Mouse (Mus musculus): ENCODE results near the gene Fbxo24. TPM values are rescaled to one million over a fixed set of nuclear protein-coding genes. Genes with fewer than 3 reads are reported as not detected.
A peak's percentile ranks its signal among the peaks of the same experiment; 100 is the strongest.

Gene Fbxo24
- polyA plus RNA-seq, 1 experiment from 2014 or later, result 0.12 TPM

- Histone ChIP-seq H3K27ac (replicated peaks) (peak overlapping the region; percentile 21; the same call in 1 of the 2 replicates), H3K9me3 (no peaks in the 10 kb centered on the region), H3K27me3 (replicated peaks) (no peaks in the 10 kb centered on the region), H3K4me1 (0 out of 2 replicates have a peak, but pooled peaks cover 7% of the 10 kb centered on the region), H3K9ac (no peak overlapping the region), H3K36me3 (peaks cover 68% of the 10 kb centered on the region), H3K4me3 (no peak overlapping the region), H3K4me2 (no peak overlapping the region)
- 29% methylated on average over 6 of the region's 6 CpGs for WGBS
- no peak for ATAC-seq (ENCODE audit: extremely low read depth, insufficient number of reproducible peaks, low FRiP score, low TSS enrichment)
Observed at GRCm38 (mm10) chr5:137656977-137657376, 28.2 kb upstream of the Fbxo24 start.

GRCm38 (mm10) chr5:137654746-137655145 lies 25.9 kb upstream of the Fbxo24 start:
- no peak overlapping the region for H3K9ac ChIP-seq
- no peaks in the 10 kb centered on the region for H3K9me3 ChIP-seq
- peaks cover 21% of the 10 kb centered on the region for H3K4me1 ChIP-seq
- no peak overlapping the region for H3K27ac ChIP-seq (replicated peaks)
- peaks cover 57% of the 10 kb centered on the region for H3K36me3 ChIP-seq
- no peak for ATAC-seq (ENCODE audit: extremely low read depth, insufficient number of reproducible peaks, low FRiP score, low TSS enrichment)
- H3K27me3 ChIP-seq (replicated peaks), result no peaks in the 10 kb centered on the region
- no peak overlapping the region for H3K4me2 ChIP-seq
- 57% methylated on average over 7 of the region's 7 CpGs for WGBS
- H3K4me3 ChIP-seq, result no peak overlapping the region

- Histone ChIP-seq H3K27me3 (replicated peaks) (no peaks in the 10 kb centered on the region), H3K9ac (no peak overlapping the region), H3K4me1 (peaks cover 32% of the 10 kb centered on the region), H3K4me3 (no peak overlapping the region), H3K4me2 (no peak overlapping the region), H3K27ac (replicated peaks) (no peak overlapping the region), H3K9me3 (no peaks in the 10 kb centered on the region), H3K36me3 (peaks cover 43% of the 10 kb centered on the region)
- WGBS, result 91% methylated on average over 10 of the region's 10 CpGs
- no peak for ATAC-seq (ENCODE audit: extremely low read depth, insufficient number of reproducible peaks, low FRiP score, low TSS enrichment)
Observed at GRCm38 (mm10) chr5:137653366-137653765, 24.6 kb upstream of the Fbxo24 start.

- Histone ChIP-seq H3K4me2 (no peak overlapping the region), H3K27me3 (replicated peaks) (no peaks in the 10 kb centered on the region), H3K9me3 (no peaks in the 10 kb centered on the region), H3K4me3 (no peak overlapping the region), H3K36me3 (peaks cover 37% of the 10 kb centered on the region), H3K27ac (replicated peaks) (no peak overlapping the region), H3K9ac (no peak overlapping the region), H3K4me1 (peaks cover 41% of the 10 kb centered on the region)
- no peak for ATAC-seq (ENCODE audit: extremely low read depth, insufficient number of reproducible peaks, low FRiP score, low TSS enrichment)
- WGBS, result 17% methylated on average over 3 of the region's 3 CpGs
Observed at GRCm38 (mm10) chr5:137652474-137652873, 23.7 kb upstream of the Fbxo24 start.

GRCm38 (mm10) chr5:137649669-137650571 lies 21.1 kb upstream of the Fbxo24 start:
- no peak overlapping the region for H3K27ac ChIP-seq (replicated peaks)
- ATAC-seq (ENCODE audit: extremely low read depth, insufficient number of reproducible peaks, low FRiP score, low TSS enrichment), result no peak
- H3K4me3 ChIP-seq, result no peak overlapping the region

GRCm38 (mm10) chr5:137649251-137649650 lies 20.4 kb upstream of the Fbxo24 start:
- no peak overlapping the region for H3K9ac ChIP-seq
- H3K36me3 ChIP-seq, result peaks cover 23% of the 10 kb centered on the region
- WGBS, result 41% methylated on average over 4 of the region's 4 CpGs
- no peak overlapping the region for H3K4me2 ChIP-seq
- no peak overlapping the region for H3K27ac ChIP-seq (replicated peaks)
- peaks cover 49% of the 10 kb centered on the region for H3K4me1 ChIP-seq
- ATAC-seq (ENCODE audit: extremely low read depth, insufficient number of reproducible peaks, low FRiP score, low TSS enrichment), result no peak
- peaks cover 31% of the 10 kb centered on the region for H3K27me3 ChIP-seq (replicated peaks)
- no peak overlapping the region for H3K4me3 ChIP-seq
- no peaks in the 10 kb centered on the region for H3K9me3 ChIP-seq

More at GRCm38 (mm10) chr5:137649669-137650571, 21.1 kb upstream of the Fbxo24 start:
- peaks cover 25% of the 10 kb centered on the region for H3K27me3 ChIP-seq (replicated peaks)
- H3K4me1 ChIP-seq, result peaks cover 48% of the 10 kb centered on the region
- peak overlapping the region; percentile 55 for H3K9ac ChIP-seq
- no peaks in the 10 kb centered on the region for H3K9me3 ChIP-seq
- H3K36me3 ChIP-seq, result peaks cover 27% of the 10 kb centered on the region
- WGBS, result 13% methylated on average over 17 of the region's 18 CpGs
- H3K4me2 ChIP-seq, result peak overlapping the region; percentile 46

- Histone ChIP-seq H3K27me3 (replicated peaks) (peaks cover 43% of the 10 kb centered on the region), H3K27ac (replicated peaks) (no peak overlapping the region), H3K4me3 (no peak overlapping the region), H3K4me2 (no peak overlapping the region), H3K36me3 (peaks cover 15% of the 10 kb centered on the region), H3K9ac (no peak overlapping the region), H3K9me3 (no peaks in the 10 kb centered on the region), H3K4me1 (peaks cover 49% of the 10 kb centered on the region)
- ATAC-seq (ENCODE audit: extremely low read depth, insufficient number of reproducible peaks, low FRiP score, low TSS enrichment), result no peak
- WGBS, result 49% methylated on average over 9 of the region's 9 CpGs
Observed at GRCm38 (mm10) chr5:137647827-137648601, 19.2 kb upstream of the Fbxo24 start.

- Histone ChIP-seq H3K4me3 (peak within 1 kb of the TSS; percentile 51), H3K9ac (peak within 1 kb of the TSS; percentile 54), H3K4me1 (peaks cover 43% of the 10 kb centered on the region), H3K27me3 (replicated peaks) (peaks cover 52% of the 10 kb centered on the region), H3K9me3 (no peaks in the 10 kb centered on the region), H3K36me3 (peaks cover 24% of the 10 kb centered on the region), H3K4me2 (peak within 1 kb of the TSS; percentile 75), H3K27ac (replicated peaks) (no peak within 1 kb of the TSS)
- no peak for ATAC-seq (ENCODE audit: extremely low read depth, insufficient number of reproducible peaks, low FRiP score, low TSS enrichment)
- WGBS, result 13% methylated on average over 11 of the region's 11 CpGs
Observed at GRCm38 (mm10) chr5:137645652-137646091, 16.9 kb upstream of the Fbxo24 start, which contains the start of gene Irs3. Gene Irs3, minus strand, starts transcription at chr5:137645714.

GRCm38 (mm10) chr5:137645091-137645651 lies 16.4 kb upstream of the Fbxo24 start:
- Histone ChIP-seq H3K4me1 (peaks cover 43% of the 10 kb centered on the region), H3K4me2 (peak overlapping the region; percentile 75), H3K36me3 (peaks cover 29% of the 10 kb centered on the region), H3K4me3 (peak overlapping the region; percentile 51), H3K9ac (peak overlapping the region; percentile 54), H3K27ac (replicated peaks) (no peak overlapping the region), H3K9me3 (no peaks in the 10 kb centered on the region), H3K27me3 (replicated peaks) (peaks cover 52% of the 10 kb centered on the region)
- WGBS, result 3% methylated on average over 44 of the region's 44 CpGs
- ATAC-seq (ENCODE audit: extremely low read depth, insufficient number of reproducible peaks, low FRiP score, low TSS enrichment), result 0 out of 2 replicates have a peak, but pooled peaks have one; percentile 33

GRCm38 (mm10) chr5:137644484-137644883 lies 15.7 kb upstream of the Fbxo24 start:
- WGBS, result 41% methylated on average over 19 of the region's 19 CpGs
- H3K27me3 ChIP-seq (replicated peaks), result peaks cover 52% of the 10 kb centered on the region
- H3K27ac ChIP-seq (replicated peaks), result no peak overlapping the region
- H3K4me3 ChIP-seq, result peak overlapping the region; percentile 51; the same call in 1 of the 2 replicates
- H3K4me2 ChIP-seq, result peak overlapping the region; percentile 75; the same call in 1 of the 2 replicates
- peaks cover 36% of the 10 kb centered on the region for H3K36me3 ChIP-seq
- H3K9me3 ChIP-seq, result no peaks in the 10 kb centered on the region
- no peak overlapping the region for H3K9ac ChIP-seq
- peaks cover 36% of the 10 kb centered on the region for H3K4me1 ChIP-seq
- ATAC-seq (ENCODE audit: extremely low read depth, insufficient number of reproducible peaks, low FRiP score, low TSS enrichment), result no peak

- Histone ChIP-seq H3K27ac (replicated peaks) (no peak overlapping the region), H3K9me3 (no peaks in the 10 kb centered on the region), H3K4me1 (peaks cover 22% of the 10 kb centered on the region), H3K27me3 (replicated peaks) (peaks cover 52% of the 10 kb centered on the region), H3K36me3 (peaks cover 52% of the 10 kb centered on the region), H3K4me2 (no peak overlapping the region), H3K9ac (no peak overlapping the region), H3K4me3 (no peak overlapping the region)
- ATAC-seq (ENCODE audit: extremely low read depth, insufficient number of reproducible peaks, low FRiP score, low TSS enrichment), result no peak
- WGBS, result 54% methylated on average over 4 of the region's 4 CpGs
Observed at GRCm38 (mm10) chr5:137642886-137643285, 14.1 kb upstream of the Fbxo24 start.

All from heart, embryonic 13.5 days (tissue).